Mouse (Mus musculus): ENCODE measurements around the gene Slc35d2. TPM values are rescaled to one million over a fixed set of nuclear protein-coding genes. Genes with fewer than 3 reads are reported as not detected.

Slc35d2 gene
- 3.2 and 6.4 TPM in 2 replicates for polyA plus RNA-seq (2012; rRNA removed)

DNA sequence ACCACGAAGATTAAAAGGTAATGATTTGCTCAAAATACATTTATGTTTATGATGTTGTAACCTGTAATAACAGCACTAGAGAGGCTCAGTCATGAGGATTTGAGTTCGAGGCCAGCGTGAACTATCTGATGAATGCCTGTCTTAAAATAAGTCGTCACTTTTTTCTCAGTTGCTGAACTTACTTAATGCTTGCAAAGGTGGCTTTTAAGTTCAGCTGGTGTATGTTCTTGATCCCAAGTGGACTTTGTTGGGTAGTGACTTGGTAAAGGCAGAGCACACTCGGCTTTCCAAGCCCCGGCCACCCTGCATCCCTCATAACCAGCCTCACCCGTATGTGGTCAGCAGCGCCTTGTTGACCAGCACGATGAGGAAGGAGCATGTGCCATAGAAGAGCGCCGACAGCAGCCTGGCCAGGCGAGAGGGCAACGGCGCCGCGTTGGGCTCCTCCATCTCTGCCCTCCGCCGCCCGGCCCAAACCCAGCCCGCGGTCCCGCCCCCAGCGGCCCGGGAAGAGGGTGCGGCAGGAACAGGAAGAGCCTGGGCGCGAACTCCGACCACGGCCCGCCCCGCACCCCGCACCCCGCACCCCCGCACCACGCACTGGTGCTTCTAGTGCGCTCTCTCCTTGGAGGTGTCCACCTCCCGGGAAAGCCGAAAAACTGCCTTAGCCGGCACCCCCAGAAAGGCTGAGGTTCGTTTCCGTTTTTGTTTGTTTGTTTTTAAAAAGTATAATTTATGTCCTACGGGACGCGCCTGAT is at the start of gene Slc35d2:
Gene Slc35d2 (minus strand): TSS at position 511 of the 758 bp plus-strand sequence.

DNA sequence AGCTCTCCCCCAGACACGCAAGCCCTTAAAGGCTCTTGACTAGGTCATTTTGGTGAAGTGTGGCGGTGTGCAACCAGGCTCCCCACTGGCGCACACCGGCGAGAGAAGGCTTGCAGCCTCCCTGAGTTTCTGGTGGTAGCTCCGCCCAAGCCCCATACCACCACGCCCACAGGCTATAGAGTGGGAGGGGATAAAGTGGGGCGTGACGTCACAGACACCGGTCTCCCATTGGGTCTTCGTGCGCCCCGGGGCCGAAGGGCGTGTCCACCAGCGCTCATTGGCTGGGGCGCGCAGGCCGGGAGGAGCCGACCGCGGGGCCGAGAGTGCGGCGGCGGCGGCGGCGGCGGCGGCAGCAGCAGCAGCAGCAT is 32.4 kb upstream of the Slc35d2 start, which contains the start of gene Habp4:
Gene Habp4 (plus strand): TSS at position 277 of the 368 bp plus-strand sequence.

GRCm38 (mm10) chr13:64153083-64153682 is 24.0 kb upstream of the Slc35d2 start, which contains the start of gene Zfp367:
Zfp367 (minus strand) TSS chr13:64153202.

DNA sequence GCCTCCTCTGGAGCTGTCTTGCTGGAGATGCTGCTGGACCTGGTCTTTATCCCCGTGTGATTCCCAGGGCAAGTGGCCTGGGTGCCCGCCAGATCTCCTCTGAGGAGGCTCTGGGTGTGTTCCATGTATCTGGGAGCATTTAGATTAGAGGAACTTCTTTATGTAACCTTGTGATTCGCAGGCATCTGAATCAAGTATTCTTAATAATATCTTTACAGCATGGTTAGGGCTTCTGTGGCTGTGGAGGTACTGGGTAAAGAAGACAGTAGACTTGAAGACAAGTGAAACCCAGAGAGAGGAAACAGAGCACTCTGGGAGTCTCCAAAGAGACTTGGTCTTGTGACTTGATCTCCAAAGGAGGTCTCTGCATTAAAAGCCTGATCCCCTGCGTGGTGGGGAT is 40.0 kb downstream of the Slc35d2 start, which contains the start of gene Hsd17b3:
Gene Hsd17b3 (minus strand): TSS at position 101 of the 400 bp plus-strand sequence.

Other genes starting within 250 kb of the Slc35d2 start
- not detected in 2 replicates for gene Hsd17b3, start 40.1 kb downstream of the Slc35d2 start, polyA plus RNA-seq (2012; rRNA removed)
- 4.5 and 4.7 TPM in 2 replicates for gene Zfp367, start 23.8 kb upstream of the Slc35d2 start, polyA plus RNA-seq (2012; rRNA removed)
- 11.8 and 15.3 TPM in 2 replicates for gene Habp4, start 32.5 kb upstream of the Slc35d2 start, polyA plus RNA-seq (2012; rRNA removed)
- 2.4 and 3.4 TPM in 2 replicates for gene Cdc14b, start 145.9 kb upstream of the Slc35d2 start, polyA plus RNA-seq (2012; rRNA removed)
- gene Aaed1, start 183.3 kb upstream of the Slc35d2 start, polyA plus RNA-seq (2012; rRNA removed), result 10.8 and 13.6 TPM in 2 replicates
- gene Ctsl, start 241.5 kb upstream of the Slc35d2 start, polyA plus RNA-seq (2012; rRNA removed), result 47.0 and 67.9 TPM in 2 replicates

All from colon, adult 2 months (tissue).